Mouse (Mus musculus) ES-E14 (cell line): Measurements from ENCODE around the gene Apol6.

ENCODE experiments used
- CHD2 ChIP-seq: IDR thresholded peaks from 2 replicates; pipeline ENCODE4 v1.6.1; 2014; ENCODE audit warnings: mild to moderate bottlenecking, low read depth, low read length, inconsistent platforms
- HCFC1 ChIP-seq: IDR thresholded peaks from 2 replicates; pipeline ENCODE4 v1.6.1; 2012; ENCODE audit warnings: low read length, inconsistent platforms, borderline replicate concordance; ENCODE audit not compliant: insufficient read depth
- MAFK ChIP-seq: IDR thresholded peaks from 2 replicates; pipeline ENCODE4 v1.6.1; 2014; ENCODE audit warnings: mild to moderate bottlenecking, low read depth, low read length, inconsistent platforms; ENCODE audit not compliant: insufficient read depth
- ZC3H11A ChIP-seq: IDR thresholded peaks from 2 replicates; pipeline ENCODE4 v1.6.1; 2012; ENCODE audit warnings: low read depth, mild to moderate bottlenecking, inconsistent platforms, low read length, borderline replicate concordance
- ZNF384 ChIP-seq: IDR thresholded peaks from 2 replicates; pipeline ENCODE4 v1.6.1; 2012; ENCODE audit warnings: low read depth, low read length, inconsistent platforms

DNA sequence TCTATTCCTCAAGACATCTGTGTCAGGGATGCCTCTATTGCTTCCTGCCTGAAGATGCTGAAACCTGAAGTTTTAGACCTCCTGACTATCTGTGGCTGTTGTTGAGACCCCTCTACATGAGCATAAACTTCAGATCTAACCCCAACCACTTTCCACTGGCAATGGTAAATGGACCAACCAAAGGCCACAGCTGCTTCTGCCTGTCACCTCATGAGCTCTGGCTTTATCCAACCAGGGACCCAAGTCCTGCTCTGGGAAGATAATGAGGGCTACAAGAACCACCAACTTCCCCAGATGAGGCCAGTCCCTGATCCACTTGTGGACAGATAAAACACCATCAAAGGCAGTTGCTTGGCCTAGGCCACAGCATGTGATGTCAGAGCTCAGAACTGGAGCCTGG, 26.6 kb upstream of the Apol6 start:
- TF ChIP-seq ZNF384 (no peak), HCFC1 (no peak), CHD2 (no peak), ZC3H11A (no peak), MAFK (no peak)
